Mouse (Mus musculus): ENCODE data around the gene Slc38a1. TPM values are rescaled to one million over a fixed set of nuclear protein-coding genes. Genes with fewer than 3 reads are reported as not detected.

Slc38a1 gene
- polyA plus RNA-seq, 1 experiment from 2014 or later: 149 TPM

- H3K9me3 ChIP-seq (ENCODE audit: control insufficient read depth, low read length): no peaks in the 10 kb centered on the region
- H3K9ac ChIP-seq (ENCODE audit: low read depth, low read length): no peak overlapping the region
- H3K27me3 ChIP-seq (ENCODE audit: control insufficient read depth, insufficient read depth, low read length): no peaks in the 10 kb centered on the region
- H3K27ac ChIP-seq (ENCODE audit: low read depth, low read length): no peak overlapping the region
- no peaks in the 10 kb centered on the region for H3K36me3 ChIP-seq (ENCODE audit: control insufficient read depth, insufficient read depth, low read length)
- H3K4me3 ChIP-seq (ENCODE audit: low read depth, low read length): no peak overlapping the region
- H3K4me1 ChIP-seq (replicated peaks; ENCODE audit: control insufficient read depth, insufficient read depth, low read length): no peaks in the 10 kb centered on the region; the same call in 1 of the 2 replicates
- WGBS: 84% methylated on average over 13 of the region's 13 CpGs
- no peak overlapping the region for H3K4me2 ChIP-seq (replicated peaks; ENCODE audit: low read depth, low read length)
- no peak for DNase-seq (ENCODE audit: low spot score)
- ATAC-seq (ENCODE audit: low FRiP score): no peak
Observed at GRCm38 (mm10) chr15:96568271-96568982, 74.3 kb downstream of the Slc38a1 start.

- peak overlapping the region; percentile 31 for H3K4me3 ChIP-seq (ENCODE audit: low read depth, low read length)
- no peaks in the 10 kb centered on the region for H3K36me3 ChIP-seq (ENCODE audit: control insufficient read depth, insufficient read depth, low read length)
- peak overlapping the region; percentile 55 for H3K9ac ChIP-seq (ENCODE audit: low read depth, low read length)
- peak overlapping the region; percentile 56 for H3K4me2 ChIP-seq (replicated peaks; ENCODE audit: low read depth, low read length)
- H3K9me3 ChIP-seq (ENCODE audit: control insufficient read depth, low read length): no peaks in the 10 kb centered on the region
- no peaks in the 10 kb centered on the region; the same call in 1 of the 2 replicates for H3K4me1 ChIP-seq (replicated peaks; ENCODE audit: control insufficient read depth, insufficient read depth, low read length)
- 15% methylated on average over 14 of the region's 14 CpGs for WGBS
- peak; percentile 78 for DNase-seq (ENCODE audit: low spot score)
- no peak for ATAC-seq (ENCODE audit: low FRiP score)
- H3K27ac ChIP-seq (ENCODE audit: low read depth, low read length): no peak overlapping the region
- no peaks in the 10 kb centered on the region for H3K27me3 ChIP-seq (ENCODE audit: control insufficient read depth, insufficient read depth, low read length)
Observed at GRCm38 (mm10) chr15:96566850-96567271, 75.9 kb downstream of the Slc38a1 start.

GRCm38 (mm10) chr15:96563852-96564251, 78.9 kb downstream of the Slc38a1 start:
- ATAC-seq (ENCODE audit: low FRiP score): no peak
- WGBS: 57% methylated on average over 1 of the region's 1 CpGs
- Histone ChIP-seq H3K9me3 (ENCODE audit: control insufficient read depth, low read length) (no peaks in the 10 kb centered on the region), H3K36me3 (ENCODE audit: control insufficient read depth, insufficient read depth, low read length) (no peaks in the 10 kb centered on the region), H3K4me1 (replicated peaks; ENCODE audit: control insufficient read depth, insufficient read depth, low read length) (no peaks in the 10 kb centered on the region; the same call in 1 of the 2 replicates), H3K9ac (ENCODE audit: low read depth, low read length) (no peak overlapping the region), H3K27me3 (ENCODE audit: control insufficient read depth, insufficient read depth, low read length) (no peaks in the 10 kb centered on the region), H3K27ac (ENCODE audit: low read depth, low read length) (no peak overlapping the region), H3K4me3 (ENCODE audit: low read depth, low read length) (no peak overlapping the region), H3K4me2 (replicated peaks; ENCODE audit: low read depth, low read length) (no peak overlapping the region)
- DNase-seq (ENCODE audit: low spot score): no peak

DNA sequence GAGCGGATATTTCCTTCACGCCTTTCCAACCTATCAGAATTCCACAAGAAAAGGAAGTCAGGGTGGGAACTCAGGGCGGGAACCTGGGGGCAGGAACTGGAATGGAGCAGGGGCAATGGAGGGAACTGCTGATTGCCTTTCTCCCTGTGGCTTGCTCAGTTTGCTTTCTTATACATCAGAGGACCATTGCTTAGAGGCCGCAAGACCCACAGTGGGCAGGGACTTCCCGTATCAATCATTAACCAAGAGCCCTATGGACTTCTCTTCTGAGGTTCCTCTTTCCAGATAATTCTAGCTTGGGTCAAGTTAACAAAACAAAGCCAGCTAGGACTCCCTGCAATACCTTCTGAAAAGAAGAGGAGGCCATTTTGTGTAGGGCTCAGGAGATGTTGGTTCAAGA, 80.2 kb downstream of the Slc38a1 start:
- H3K9me3 ChIP-seq (ENCODE audit: control insufficient read depth, low read length): no peaks in the 10 kb centered on the region
- no peak overlapping the region for H3K4me2 ChIP-seq (replicated peaks; ENCODE audit: low read depth, low read length)
- no peaks in the 10 kb centered on the region for H3K27me3 ChIP-seq (ENCODE audit: control insufficient read depth, insufficient read depth, low read length)
- no peak overlapping the region for H3K4me3 ChIP-seq (ENCODE audit: low read depth, low read length)
- H3K36me3 ChIP-seq (ENCODE audit: control insufficient read depth, insufficient read depth, low read length): no peaks in the 10 kb centered on the region
- WGBS: 94% methylated on average over 5 of the region's 5 CpGs
- DNase-seq (ENCODE audit: low spot score): no peak
- no peak for ATAC-seq (ENCODE audit: low FRiP score)
- no peaks in the 10 kb centered on the region; the same call in 1 of the 2 replicates for H3K4me1 ChIP-seq (replicated peaks; ENCODE audit: control insufficient read depth, insufficient read depth, low read length)
- no peak overlapping the region for H3K27ac ChIP-seq (ENCODE audit: low read depth, low read length)
- no peak overlapping the region for H3K9ac ChIP-seq (ENCODE audit: low read depth, low read length)

DNA sequence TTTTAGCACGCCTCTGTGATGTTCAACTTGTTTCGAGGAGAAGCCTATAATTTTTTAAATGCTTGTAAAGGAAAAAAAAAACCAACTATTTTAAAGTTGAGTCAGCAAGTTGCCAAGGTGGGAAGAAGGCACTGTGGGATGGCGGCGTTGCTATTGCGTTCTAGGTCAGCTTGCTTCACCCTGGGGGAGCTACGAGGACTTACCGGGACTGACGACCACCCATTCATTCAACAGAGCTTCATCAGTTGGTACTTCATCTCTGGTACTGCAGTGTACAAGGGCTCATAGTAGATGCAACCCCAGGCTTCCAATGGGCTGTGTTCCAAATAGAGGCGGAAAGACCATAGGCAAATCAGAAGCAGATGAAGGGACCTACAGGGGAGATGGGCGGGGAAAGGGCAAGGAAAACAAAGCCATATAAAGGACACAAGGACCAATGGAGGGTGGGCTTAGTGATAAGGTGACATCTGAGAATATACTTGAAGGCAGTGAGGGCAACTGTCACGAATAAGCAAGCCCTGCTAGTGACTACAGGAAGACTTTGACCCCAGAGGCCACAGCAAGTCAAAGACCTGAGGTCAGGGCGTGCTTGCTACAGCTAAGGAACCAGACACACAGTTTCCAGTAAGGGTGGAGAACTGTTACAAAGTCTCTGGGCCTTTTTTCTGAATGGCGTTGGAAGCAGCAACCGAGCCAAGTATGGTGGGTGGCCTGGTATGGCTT, 82.0 kb downstream of the Slc38a1 start:
- H3K27me3 ChIP-seq (ENCODE audit: control insufficient read depth, insufficient read depth, low read length): no peaks in the 10 kb centered on the region
- DNase-seq (ENCODE audit: low spot score) (no peak), ATAC-seq (ENCODE audit: low FRiP score) (no peak)
- H3K4me1 ChIP-seq (replicated peaks; ENCODE audit: control insufficient read depth, insufficient read depth, low read length): no peaks in the 10 kb centered on the region
- H3K36me3 ChIP-seq (ENCODE audit: control insufficient read depth, insufficient read depth, low read length): no peaks in the 10 kb centered on the region
- no peak overlapping the region for H3K9ac ChIP-seq (ENCODE audit: low read depth, low read length)
- no peak overlapping the region for H3K27ac ChIP-seq (ENCODE audit: low read depth, low read length)
- 93% methylated on average over 14 of the region's 14 CpGs for WGBS
- no peak overlapping the region for H3K4me3 ChIP-seq (ENCODE audit: low read depth, low read length)
- H3K4me2 ChIP-seq (replicated peaks; ENCODE audit: low read depth, low read length): no peak overlapping the region
- no peaks in the 10 kb centered on the region for H3K9me3 ChIP-seq (ENCODE audit: control insufficient read depth, low read length)

- Histone ChIP-seq H3K36me3 (ENCODE audit: control insufficient read depth, insufficient read depth, low read length) (no peaks in the 10 kb centered on the region), H3K4me2 (replicated peaks; ENCODE audit: low read depth, low read length) (no peak overlapping the region), H3K9ac (ENCODE audit: low read depth, low read length) (no peak overlapping the region), H3K27me3 (ENCODE audit: control insufficient read depth, insufficient read depth, low read length) (no peaks in the 10 kb centered on the region), H3K9me3 (ENCODE audit: control insufficient read depth, low read length) (no peaks in the 10 kb centered on the region), H3K4me3 (ENCODE audit: low read depth, low read length) (no peak overlapping the region), H3K4me1 (replicated peaks; ENCODE audit: control insufficient read depth, insufficient read depth, low read length) (no peaks in the 10 kb centered on the region), H3K27ac (ENCODE audit: low read depth, low read length) (no peak overlapping the region)
- WGBS: 68% methylated on average over 9 of the region's 9 CpGs
- peak; percentile 81 for DNase-seq (ENCODE audit: low spot score)
- peak; percentile 56; the same call in 1 of the 2 replicates for ATAC-seq (ENCODE audit: low FRiP score)
Observed at GRCm38 (mm10) chr15:96551569-96552380, 90.9 kb downstream of the Slc38a1 start.

GRCm38 (mm10) chr15:96551107-96551506, 91.6 kb downstream of the Slc38a1 start:
- Histone ChIP-seq H3K27me3 (ENCODE audit: control insufficient read depth, insufficient read depth, low read length) (no peaks in the 10 kb centered on the region), H3K36me3 (ENCODE audit: control insufficient read depth, insufficient read depth, low read length) (no peaks in the 10 kb centered on the region), H3K27ac (ENCODE audit: low read depth, low read length) (no peak overlapping the region), H3K9me3 (ENCODE audit: control insufficient read depth, low read length) (no peaks in the 10 kb centered on the region), H3K4me3 (ENCODE audit: low read depth, low read length) (no peak overlapping the region), H3K4me1 (replicated peaks; ENCODE audit: control insufficient read depth, insufficient read depth, low read length) (no peaks in the 10 kb centered on the region), H3K9ac (ENCODE audit: low read depth, low read length) (no peak overlapping the region), H3K4me2 (replicated peaks; ENCODE audit: low read depth, low read length) (no peak overlapping the region)
- 88% methylated on average over 8 of the region's 8 CpGs for WGBS
- DNase-seq (ENCODE audit: low spot score) (no peak), ATAC-seq (ENCODE audit: low FRiP score) (no peak)

DNA sequence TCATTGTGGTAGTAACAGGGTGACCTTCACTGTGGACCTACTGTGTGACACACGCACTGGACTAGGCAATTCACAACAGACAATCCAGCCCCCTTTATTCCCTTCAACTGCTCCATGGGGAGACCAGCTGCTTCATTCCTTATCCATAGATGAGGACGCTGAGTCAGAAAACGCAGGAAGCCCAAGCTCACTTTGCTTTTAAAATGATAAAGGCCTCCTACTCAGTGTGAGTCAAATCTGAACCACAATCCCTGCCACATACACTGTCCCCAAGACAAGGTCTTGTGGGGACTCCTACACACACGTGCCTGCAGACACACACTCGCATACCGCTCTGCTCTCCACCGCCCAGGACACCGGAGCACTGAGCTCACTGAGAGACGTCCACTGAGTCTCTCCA, 94.3 kb downstream of the Slc38a1 start:
- ATAC-seq (ENCODE audit: low FRiP score) (no peak), DNase-seq (ENCODE audit: low spot score) (no peak)
- no peak overlapping the region for H3K4me2 ChIP-seq (replicated peaks; ENCODE audit: low read depth, low read length)
- H3K27ac ChIP-seq (ENCODE audit: low read depth, low read length): no peak overlapping the region
- H3K4me1 ChIP-seq (replicated peaks; ENCODE audit: control insufficient read depth, insufficient read depth, low read length): no peaks in the 10 kb centered on the region
- H3K9ac ChIP-seq (ENCODE audit: low read depth, low read length): no peak overlapping the region
- no peak overlapping the region for H3K4me3 ChIP-seq (ENCODE audit: low read depth, low read length)
- H3K9me3 ChIP-seq (ENCODE audit: control insufficient read depth, low read length): no peaks in the 10 kb centered on the region
- H3K36me3 ChIP-seq (ENCODE audit: control insufficient read depth, insufficient read depth, low read length): no peaks in the 10 kb centered on the region
- 81% methylated on average over 9 of the region's 9 CpGs for WGBS
- no peaks in the 10 kb centered on the region for H3K27me3 ChIP-seq (ENCODE audit: control insufficient read depth, insufficient read depth, low read length)
